Mouse (Mus musculus) hindbrain, postnatal 0 days (tissue): Measurements from ENCODE around the gene Nap1l3. TPM values are rescaled to one million over a fixed set of nuclear protein-coding genes. Genes with fewer than 3 reads are reported as not detected.

Source experiments
- ATAC-seq: fragments of 200-750 bp; cut with Nextera tagmentation; 2 replicates; pipeline ENCODE4 v1.8.0; 2017; ENCODE audit warnings: mild to moderate bottlenecking, moderate TSS enrichment, moderate library complexity
- DNase-seq: peaks from one replicate; pipeline ENCODE4 v3.0.0-alpha.2; 2015; ENCODE audit warnings: low spot score
- H3K27ac ChIP-seq: fragments of 300-500 bp; sonication (generic); 2 replicates; pipeline ENCODE4 v1.5.1; 2014; ENCODE audit warnings: mild to moderate bottlenecking
- H3K27me3 ChIP-seq: fragments of 300-500 bp; sonication (generic); 2 replicates; pipeline ENCODE4 v1.6.1; 2014; ENCODE audit warnings: low read length, mixed read lengths; ENCODE audit not compliant: insufficient read depth
- H3K36me3 ChIP-seq: fragments of 300-500 bp; sonication (generic); 2 replicates; pipeline ENCODE4 v1.6.1; 2014; ENCODE audit warnings: low read length, mixed read lengths; ENCODE audit not compliant: insufficient read depth
- H3K4me1 ChIP-seq: fragments of 300-500 bp; sonication (generic); 2 replicates; pipeline ENCODE4 v1.6.1; 2014; ENCODE audit warnings: antibody characterized with exemption, low read length, mixed read lengths; ENCODE audit not compliant: insufficient read depth
- H3K4me2 ChIP-seq: fragments of 300-500 bp; sonication (generic); 2 replicates; pipeline ENCODE4 v1.6.1; 2014; ENCODE audit warnings: low read depth, mild to moderate bottlenecking, low read length, moderate library complexity, mixed read lengths
- H3K4me3 ChIP-seq: fragments of 300-500 bp; sonication (generic); 2 replicates; pipeline ENCODE4 v1.5.1; 2014; ENCODE audit warnings: low read length
- H3K9ac ChIP-seq: fragments of 300-500 bp; sonication (generic); replicated peaks from 2 replicates; pipeline ENCODE4 v1.6.1; 2014; ENCODE audit warnings: mild to moderate bottlenecking, low read length, moderate library complexity, mixed read lengths
- H3K9me3 ChIP-seq: fragments of 300-500 bp; sonication (generic); 2 replicates; pipeline ENCODE4 v1.6.1; 2016; ENCODE audit warnings: low read length, mixed read lengths
- CTCF ChIP-seq: IDR thresholded peaks from 2 replicates; pipeline ENCODE4 v1.5.1; 2016; ENCODE audit warnings: antibody characterized with exemption, control low read depth, low read depth
- WGBS: fragments of 180-500 bp; shearing (Covaris S2); extraction: QIAGEN DNeasy Blood & Tissue Kit; methylation state at CpG from one replicate; pipeline ENCODE4 v1.1.7; 2014; 5-methylcytosine and 5-hydroxymethylcytosine counted together
- polyA plus RNA-seq: library from polyadenylated mRNA; unstranded; fragments of >200 nt; fragmentation: Nextera tagmentation; extraction: Ambion mirVana; gene quantifications from 2 replicates; pipeline ENCODE4 v1.2.1, GENCODE M21; 2015
- total RNA-seq: library from RNA; depleted of rRNA; stranded (reverse); fragments of >200 nt; gene quantifications from 2 replicates; pipeline ENCODE4 v1.2.3, GENCODE M21; 2014; rRNA removed

Nap1l3 gene
- total RNA-seq = 42.2 and 49.9 TPM in 2 replicates
- polyA plus RNA-seq = 76.3 and 76.9 TPM in 2 replicates

DNA sequence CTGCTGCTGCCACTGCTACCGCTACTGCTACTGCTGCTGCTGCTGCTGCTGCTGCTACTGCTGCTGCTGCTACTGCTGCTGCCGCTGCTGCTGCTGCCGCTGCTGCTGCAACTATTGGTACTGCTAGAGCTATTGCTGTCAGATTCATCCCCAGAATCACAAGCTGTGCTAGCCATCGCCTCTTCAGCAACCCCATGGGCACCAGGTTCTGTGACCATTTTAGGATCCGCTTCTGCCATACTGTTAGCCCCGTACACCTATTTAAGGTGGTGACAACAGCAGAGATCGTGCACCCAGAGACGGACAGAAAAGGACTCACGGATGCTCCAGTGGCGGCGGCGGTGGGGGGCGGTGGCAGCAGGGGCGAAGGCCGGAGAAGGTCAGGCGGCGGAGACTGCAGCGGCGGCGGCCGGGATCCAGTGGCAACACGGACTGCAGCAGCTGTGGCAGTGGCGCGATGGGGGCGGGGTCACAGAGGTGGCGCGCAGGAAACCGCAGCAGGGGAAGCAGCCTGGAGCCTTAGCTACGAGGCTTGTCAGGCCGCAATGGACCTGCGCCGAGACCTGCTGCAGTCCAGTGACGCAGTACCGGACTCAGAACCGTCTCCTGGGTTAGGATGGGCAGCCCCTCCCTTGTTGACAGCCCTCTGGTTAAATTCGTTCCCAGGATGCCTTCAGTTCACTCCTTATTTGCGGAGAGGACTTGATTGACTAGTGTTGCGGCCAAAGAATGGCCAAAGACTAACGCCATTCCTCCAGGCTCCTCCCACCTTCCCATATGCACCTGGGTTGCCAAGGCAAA is at the start of gene Nap1l3:
Nap1l3 (minus strand) TSS at position 621 of the 801 bp plus-strand sequence.
- H3K36me3 ChIP-seq = no peaks in the 10 kb centered on the region
- H3K4me2 ChIP-seq = peak within 1 kb of the TSS; percentile 50
- 17% methylated on average over 39 of the region's 39 CpGs for WGBS
- DNase-seq (peak; percentile 86), ATAC-seq (peak; percentile 99)
- no peaks in the 10 kb centered on the region for H3K9me3 ChIP-seq
- peak within 1 kb of the TSS; percentile 86 for H3K27ac ChIP-seq
- H3K9ac ChIP-seq = peak within 1 kb of the TSS; percentile 63
- H3K4me1 ChIP-seq = no peaks in the 10 kb centered on the region
- 0 out of 2 replicates have a peak, but pooled peaks have one; percentile 5 for TF ChIP-seq CTCF
- no peaks in the 10 kb centered on the region for H3K27me3 ChIP-seq
- H3K4me3 ChIP-seq = peak within 1 kb of the TSS; percentile 54

DNA sequence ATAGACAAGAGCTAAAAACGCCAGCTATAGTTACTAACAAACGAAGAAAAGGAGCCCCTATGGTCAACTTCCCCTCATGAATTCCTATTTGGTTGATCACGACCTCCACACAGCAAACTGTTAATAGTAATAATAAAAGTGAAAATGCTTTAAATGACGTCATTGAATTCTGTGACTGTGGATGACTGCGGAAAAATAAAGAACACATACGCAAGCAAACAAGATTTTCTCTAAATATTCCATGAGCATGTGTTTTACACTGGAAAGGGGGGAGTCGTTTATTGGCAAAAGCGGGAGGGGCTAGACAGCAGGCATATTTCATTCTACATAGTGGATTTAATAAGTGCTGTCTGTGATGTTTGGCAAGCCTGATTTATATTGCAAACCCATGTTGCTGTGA is 451 bp upstream of the Nap1l3 start:
- no peaks in the 10 kb centered on the region for H3K36me3 ChIP-seq
- DNase-seq (no peak), ATAC-seq (peak; percentile 53)
- no peaks in the 10 kb centered on the region for H3K4me1 ChIP-seq
- peak overlapping the region; percentile 86 for H3K27ac ChIP-seq
- H3K4me2 ChIP-seq = peak overlapping the region; percentile 50
- H3K4me3 ChIP-seq = peak overlapping the region; percentile 54
- H3K9ac ChIP-seq = peak overlapping the region; percentile 63; the same call in 1 of the 2 replicates
- H3K9me3 ChIP-seq = no peaks in the 10 kb centered on the region
- no peaks in the 10 kb centered on the region for H3K27me3 ChIP-seq
- WGBS = 26% methylated on average over 8 of the region's 8 CpGs
- TF ChIP-seq CTCF = no peak
